Mouse (Mus musculus): ENCODE results near the gene Mgat4a. TPM values are rescaled to one million over a fixed set of nuclear protein-coding genes. Genes with fewer than 3 reads are reported as not detected.
"Not testable (repeated sequence)": the region's sequence is repeated elsewhere in the genome, so short reads cannot be mapped to it uniquely, and the experiment has no call there.

Mgat4a gene
- polyA plus RNA-seq, 1 experiment from 2014 or later, result 27.6 TPM

DNA sequence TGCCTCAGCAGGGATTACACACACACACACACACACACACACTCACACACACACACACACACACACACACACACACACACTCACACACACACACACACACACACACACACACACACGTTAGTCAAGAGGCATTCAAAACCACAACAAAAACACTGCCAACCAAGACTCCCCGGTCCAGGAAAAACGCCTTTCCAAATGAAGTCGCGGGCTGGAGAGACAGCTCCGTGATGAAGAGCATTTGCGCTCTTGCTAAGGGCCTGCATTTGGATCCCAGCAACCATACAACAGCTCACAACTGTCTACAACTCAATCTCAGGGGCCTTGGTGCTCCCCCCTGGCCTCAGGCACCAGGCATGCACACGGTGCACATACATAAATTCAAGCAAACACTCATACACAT, 10.8 kb downstream of the Mgat4a start:
- H3K9me3 ChIP-seq, result no peaks in the 10 kb centered on the region
- no peaks in the 10 kb centered on the region for H3K4me1 ChIP-seq
- H3K36me3 ChIP-seq, result no peaks in the 10 kb centered on the region
- no peak overlapping the region for H3K27ac ChIP-seq
- WGBS, result 57% methylated on average over 8 of the region's 8 CpGs
- H3K4me3 ChIP-seq (replicated peaks), result no peak overlapping the region
- H3K4me2 ChIP-seq, result no peak overlapping the region
- no peaks in the 10 kb centered on the region for H3K27me3 ChIP-seq (replicated peaks)
- no peak overlapping the region for H3K9ac ChIP-seq
- no peak for ATAC-seq (ENCODE audit: insufficient read depth, low FRiP score, low read depth)

DNA sequence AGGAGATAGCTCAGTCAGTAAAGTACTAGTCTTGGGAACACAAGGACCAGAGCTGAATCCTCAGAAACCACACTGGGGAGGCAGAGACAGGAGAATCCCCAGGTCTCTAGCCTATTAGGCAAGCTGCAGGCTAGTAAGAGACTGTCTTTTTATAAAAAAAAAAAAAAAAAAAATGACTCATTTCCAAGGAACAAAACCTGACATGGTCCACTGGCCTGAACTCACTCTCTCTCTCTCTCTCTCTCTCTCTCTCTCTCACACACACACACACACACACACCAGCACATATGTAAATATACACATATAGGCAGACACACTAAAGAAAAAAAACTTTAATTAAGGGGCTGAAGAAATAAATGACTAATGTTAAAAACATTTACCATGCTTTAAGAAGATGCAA, 14.6 kb downstream of the Mgat4a start:
- no peak overlapping the region for H3K4me3 ChIP-seq (replicated peaks)
- no peak overlapping the region for H3K4me2 ChIP-seq
- ATAC-seq (ENCODE audit: insufficient read depth, low FRiP score, low read depth), result no peak
- H3K36me3 ChIP-seq, result no peaks in the 10 kb centered on the region
- no peaks in the 10 kb centered on the region for H3K4me1 ChIP-seq
- no peak overlapping the region for H3K27ac ChIP-seq
- no peaks in the 10 kb centered on the region for H3K9me3 ChIP-seq
- no peaks in the 10 kb centered on the region for H3K27me3 ChIP-seq (replicated peaks)
- no peak overlapping the region for H3K9ac ChIP-seq

DNA sequence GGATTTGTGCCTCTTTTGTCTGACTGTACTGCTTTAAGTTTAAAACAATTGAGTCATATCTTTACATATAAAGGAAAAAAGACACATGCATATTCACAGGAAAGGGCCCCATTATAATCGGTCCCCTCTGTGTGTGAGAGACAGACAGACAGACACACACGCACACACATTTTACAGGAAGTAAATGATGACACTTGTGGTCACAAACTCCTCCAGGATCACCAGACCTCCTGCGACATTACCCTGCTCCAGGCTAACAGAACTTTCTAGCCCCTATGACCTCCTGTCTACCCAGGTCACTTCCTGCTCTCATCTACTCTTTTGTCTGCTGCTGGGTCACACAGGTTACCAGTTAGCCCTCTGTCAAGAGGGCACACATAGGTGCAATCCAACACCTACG, 16.1 kb downstream of the Mgat4a start:
- no peak overlapping the region for H3K4me3 ChIP-seq (replicated peaks)
- 68% methylated on average over 4 of the region's 4 CpGs for WGBS
- no peak for ATAC-seq (ENCODE audit: insufficient read depth, low FRiP score, low read depth)
- no peaks in the 10 kb centered on the region for H3K27me3 ChIP-seq (replicated peaks)
- H3K4me2 ChIP-seq, result no peak overlapping the region
- no peaks in the 10 kb centered on the region for H3K4me1 ChIP-seq
- no peaks in the 10 kb centered on the region for H3K36me3 ChIP-seq
- no peaks in the 10 kb centered on the region for H3K9me3 ChIP-seq
- no peak overlapping the region for H3K9ac ChIP-seq
- H3K27ac ChIP-seq, result no peak overlapping the region

DNA sequence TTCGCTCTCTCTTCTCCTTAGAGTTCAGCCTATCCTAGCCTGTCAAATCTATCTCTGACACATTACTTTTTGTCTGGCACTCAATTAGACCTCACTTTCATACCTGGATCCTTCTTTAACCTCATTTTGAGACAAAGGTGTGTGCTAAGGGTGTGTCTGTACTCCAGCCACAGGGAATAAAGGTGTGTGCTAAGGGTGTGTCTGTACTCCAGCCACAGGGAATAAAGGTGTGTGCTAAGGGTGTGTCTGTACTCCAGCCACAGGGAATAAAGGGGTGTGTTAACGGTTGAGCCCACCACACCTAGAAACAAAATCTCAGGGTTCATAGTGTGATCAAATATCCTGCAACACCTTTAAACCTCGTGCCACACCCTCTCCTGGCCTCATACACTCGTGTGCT, 16.7 kb downstream of the Mgat4a start:
- not testable (repeated sequence) for H3K9me3 ChIP-seq; H3K9ac ChIP-seq; H3K27me3 ChIP-seq (replicated peaks); H3K4me2 ChIP-seq; H3K27ac ChIP-seq; H3K4me3 ChIP-seq (replicated peaks); H3K4me1 ChIP-seq; H3K36me3 ChIP-seq
- peak; percentile 78 for ATAC-seq (ENCODE audit: insufficient read depth, low FRiP score, low read depth)
- 70% methylated on average over 4 of the region's 4 CpGs for WGBS

DNA sequence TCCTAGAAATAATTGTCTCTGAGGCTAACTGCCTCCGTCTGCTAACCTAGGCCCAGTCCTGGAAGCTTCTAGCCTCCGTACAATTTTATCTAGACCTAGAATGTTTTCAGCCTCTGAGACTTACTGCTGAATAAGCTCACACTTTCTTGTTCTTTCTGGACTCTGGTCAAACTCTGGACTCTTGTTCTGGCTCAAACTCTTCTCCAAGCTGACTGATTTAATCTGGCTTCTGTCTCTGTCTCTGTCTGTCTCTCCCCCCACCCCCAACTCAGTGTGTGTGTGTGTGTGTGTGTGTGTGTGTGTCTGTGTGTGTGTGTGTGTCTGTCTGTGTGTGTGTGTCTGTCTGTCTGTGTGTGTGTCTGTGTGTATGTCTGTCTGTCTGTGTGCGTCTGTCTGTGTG, 17.3 kb downstream of the Mgat4a start:
- H3K4me3 ChIP-seq (replicated peaks), result not testable (repeated sequence)

DNA sequence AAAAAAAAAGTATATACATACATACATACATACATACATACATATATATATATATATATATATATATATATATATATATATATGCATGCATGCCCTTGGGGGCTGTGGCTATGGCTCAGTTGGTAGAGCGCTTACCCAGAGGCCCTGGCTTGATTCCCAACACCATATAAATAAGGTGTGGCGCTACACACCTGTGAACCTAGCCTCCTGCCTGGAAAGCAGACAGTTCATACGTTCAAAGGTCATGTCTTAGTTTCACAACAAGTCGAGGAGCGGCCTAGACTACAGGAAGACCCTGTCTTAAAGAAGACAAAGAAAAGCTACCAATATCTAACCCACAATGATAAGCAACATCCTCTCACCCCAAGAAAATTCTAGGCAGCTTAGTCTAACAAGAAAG, 18.7 kb downstream of the Mgat4a start:
- peak; percentile 18; the same call in 1 of the 2 replicates for ATAC-seq (ENCODE audit: insufficient read depth, low FRiP score, low read depth)

More for the DNA sequence above, 17.3 kb downstream of the Mgat4a start:
- 85% methylated on average over 3 of the region's 3 CpGs for WGBS
- H3K9ac ChIP-seq; H3K9me3 ChIP-seq; ATAC-seq (ENCODE audit: insufficient read depth, low FRiP score, low read depth); H3K4me2 ChIP-seq; H3K4me1 ChIP-seq; H3K27me3 ChIP-seq (replicated peaks); H3K36me3 ChIP-seq: not testable (repeated sequence)
- 0 out of 2 replicates have a peak overlapping the region, but pooled peaks have one; percentile 16 for H3K27ac ChIP-seq

DNA sequence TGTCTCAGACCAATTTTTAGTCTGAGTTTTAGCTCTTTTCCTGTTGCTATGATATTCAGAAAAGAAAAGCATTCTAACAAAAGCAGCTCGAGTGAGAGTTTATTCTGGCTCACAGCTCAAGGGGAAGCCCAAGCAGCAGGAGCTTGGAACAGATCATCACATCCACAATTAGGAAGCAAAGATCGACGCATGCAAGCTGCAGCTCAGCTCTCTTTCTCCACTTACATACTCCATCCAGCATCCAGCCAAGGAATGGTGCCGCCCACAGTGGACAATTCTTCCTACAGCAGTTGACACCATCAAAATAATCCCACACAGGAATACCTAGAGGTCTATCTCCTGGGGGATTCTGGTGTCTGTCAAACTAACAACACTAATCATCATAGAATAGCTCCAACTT, 22.0 kb downstream of the Mgat4a start:
- H3K9ac ChIP-seq, result no peak overlapping the region
- peak overlapping the region; percentile 5; the same call in 1 of the 2 replicates for H3K27ac ChIP-seq
- no peaks in the 10 kb centered on the region for H3K36me3 ChIP-seq
- no peak overlapping the region for H3K4me3 ChIP-seq (replicated peaks)
- no peak overlapping the region for H3K4me2 ChIP-seq
- WGBS, result 81% methylated on average over 4 of the region's 4 CpGs
- H3K4me1 ChIP-seq, result no peaks in the 10 kb centered on the region
- H3K27me3 ChIP-seq (replicated peaks), result no peaks in the 10 kb centered on the region
- ATAC-seq (ENCODE audit: insufficient read depth, low FRiP score, low read depth), result no peak
- H3K9me3 ChIP-seq, result no peaks in the 10 kb centered on the region

More for the DNA sequence above, 18.7 kb downstream of the Mgat4a start:
- no peak overlapping the region for H3K27ac ChIP-seq
- H3K4me2 ChIP-seq, result no peak overlapping the region
- 75% methylated on average over 5 of the region's 5 CpGs for WGBS
- no peaks in the 10 kb centered on the region for H3K9me3 ChIP-seq
- H3K4me3 ChIP-seq (replicated peaks), result no peak overlapping the region
- no peak overlapping the region for H3K9ac ChIP-seq
- H3K4me1 ChIP-seq, result no peaks in the 10 kb centered on the region
- H3K27me3 ChIP-seq (replicated peaks), result no peaks in the 10 kb centered on the region
- no peaks in the 10 kb centered on the region for H3K36me3 ChIP-seq

DNA sequence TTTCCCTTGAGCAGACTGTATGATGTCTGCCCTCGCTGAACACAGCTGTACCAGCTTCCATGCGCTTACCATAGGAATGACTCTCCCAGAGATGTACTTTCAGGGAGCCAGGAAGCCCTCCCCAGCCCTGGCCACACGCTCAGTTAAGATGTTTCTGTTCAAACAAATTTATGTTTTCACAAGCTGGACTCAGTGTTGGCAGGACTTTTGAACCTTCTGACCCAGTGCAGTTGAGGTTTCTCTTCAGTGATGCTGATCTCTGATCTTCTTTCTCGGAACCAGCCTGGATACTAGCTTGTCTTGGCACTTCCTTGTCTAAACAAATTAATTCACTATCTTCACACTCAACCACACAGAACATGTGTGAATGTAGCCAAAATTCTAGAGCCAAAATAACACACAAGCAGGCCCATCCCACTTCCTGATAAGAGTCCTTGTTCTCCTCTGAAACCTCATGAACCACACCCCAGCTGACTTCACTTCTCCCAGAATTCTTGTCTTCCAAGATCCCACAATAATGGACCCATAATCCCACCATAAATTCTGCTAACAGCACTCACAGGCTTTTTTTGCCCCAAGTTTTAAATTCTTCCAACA, 22.6 kb downstream of the Mgat4a start:
- H3K9me3 ChIP-seq, result no peaks in the 10 kb centered on the region
- H3K4me3 ChIP-seq (replicated peaks), result no peak overlapping the region
- 58% methylated on average over 4 of the region's 4 CpGs for WGBS
- no peak for ATAC-seq (ENCODE audit: insufficient read depth, low FRiP score, low read depth)
- H3K36me3 ChIP-seq, result no peaks in the 10 kb centered on the region
- H3K4me1 ChIP-seq, result peaks cover 2% of the 10 kb centered on the region; the same call in 1 of the 2 replicates
- H3K4me2 ChIP-seq, result no peak overlapping the region
- no peaks in the 10 kb centered on the region for H3K27me3 ChIP-seq (replicated peaks)
- H3K27ac ChIP-seq, result 0 out of 2 replicates have a peak overlapping the region, but pooled peaks have one; percentile 5
- H3K9ac ChIP-seq, result no peak overlapping the region

DNA sequence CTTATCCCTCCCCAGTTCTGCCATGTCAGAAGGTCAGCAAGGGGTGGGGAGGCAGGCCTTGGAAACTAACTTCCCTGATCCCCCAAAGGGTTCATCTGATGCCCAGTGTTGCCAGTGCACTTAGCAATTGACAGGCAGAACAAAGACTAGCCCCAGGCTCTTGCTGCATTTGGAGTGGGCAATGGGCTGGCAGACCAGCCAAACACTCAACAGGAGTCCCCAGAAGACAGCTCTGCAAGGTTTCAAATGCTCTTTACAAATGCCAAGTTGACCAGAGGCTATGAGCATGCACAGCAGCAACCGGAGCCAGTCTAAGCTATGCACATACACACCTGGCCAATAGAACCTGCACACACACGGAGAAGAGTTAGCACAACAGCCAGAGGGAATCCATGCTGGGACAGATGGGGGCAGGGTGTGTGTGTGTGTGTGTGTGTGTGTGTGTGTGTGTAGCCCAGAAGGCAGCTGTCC, 27.8 kb downstream of the Mgat4a start:
- ATAC-seq (ENCODE audit: insufficient read depth, low FRiP score, low read depth), result no peak

DNA sequence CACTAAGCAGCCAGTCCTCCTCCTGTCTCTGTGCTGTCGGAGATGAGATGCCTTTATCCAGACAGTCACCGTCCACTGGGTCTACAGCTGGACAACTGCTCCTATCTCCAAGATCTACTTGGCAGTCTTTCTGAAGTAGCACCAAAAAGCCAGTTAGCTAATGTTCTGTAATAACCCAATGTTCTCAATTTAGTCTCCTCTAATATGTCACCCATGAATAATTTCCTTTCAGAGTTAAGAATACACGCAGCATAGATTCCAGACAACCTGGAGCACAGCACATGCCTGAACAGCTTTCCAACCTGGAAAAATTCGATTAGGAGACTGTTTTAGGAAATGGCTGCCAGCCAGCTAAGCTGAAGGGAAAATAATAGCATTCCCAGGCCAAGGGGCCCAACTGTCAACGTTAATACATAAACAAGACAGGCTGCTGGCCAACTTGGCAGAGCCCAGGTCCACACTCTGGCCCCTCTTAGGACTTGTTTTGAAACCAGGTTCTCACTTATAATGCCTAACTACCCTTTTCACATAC, 28.6 kb downstream of the Mgat4a start:
- H3K9me3 ChIP-seq, result no peaks in the 10 kb centered on the region
- 0 out of 2 replicates have a peak, but pooled peaks have one; percentile 23 for ATAC-seq (ENCODE audit: insufficient read depth, low FRiP score, low read depth)
- no peaks in the 10 kb centered on the region for H3K36me3 ChIP-seq
- H3K4me1 ChIP-seq, result peaks cover 19% of the 10 kb centered on the region
- WGBS, result 24% methylated on average over 5 of the region's 5 CpGs
- no peaks in the 10 kb centered on the region for H3K27me3 ChIP-seq (replicated peaks)
- H3K9ac ChIP-seq, result no peak overlapping the region
- H3K4me2 ChIP-seq, result no peak overlapping the region; the same call in 1 of the 2 replicates
- H3K4me3 ChIP-seq (replicated peaks), result no peak overlapping the region
- H3K27ac ChIP-seq, result peak overlapping the region; percentile 78

More for the DNA sequence above, 27.8 kb downstream of the Mgat4a start:
- Histone ChIP-seq H3K27me3 (replicated peaks) (no peaks in the 10 kb centered on the region), H3K4me2 (no peak overlapping the region), H3K9me3 (no peaks in the 10 kb centered on the region), H3K9ac (no peak overlapping the region), H3K27ac (peak overlapping the region; percentile 78), H3K4me3 (replicated peaks) (no peak overlapping the region), H3K4me1 (peaks cover 19% of the 10 kb centered on the region), H3K36me3 (no peaks in the 10 kb centered on the region)
- WGBS, result 67% methylated on average over 2 of the region's 2 CpGs

DNA sequence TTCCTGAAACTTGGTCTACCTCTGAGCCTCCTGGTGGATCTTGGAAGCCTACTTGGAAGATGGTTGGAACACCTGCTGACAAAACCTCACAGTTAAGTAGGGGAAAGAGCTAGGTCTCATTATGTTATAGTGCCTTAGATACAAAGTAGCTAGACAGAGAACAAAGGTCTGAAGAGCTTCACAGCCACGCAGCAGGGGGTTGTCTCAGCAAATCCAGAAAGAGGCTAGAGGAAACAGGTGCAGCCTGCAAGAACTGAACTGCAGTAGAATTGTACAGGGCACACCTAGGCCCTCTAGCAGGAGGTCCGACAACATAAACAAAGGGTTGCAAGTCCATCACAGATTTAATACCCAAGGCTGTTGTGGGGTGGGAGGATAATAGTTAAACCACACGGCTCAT, 30.6 kb downstream of the Mgat4a start:
- no peak overlapping the region for H3K27ac ChIP-seq
- 77% methylated on average over 3 of the region's 3 CpGs for WGBS
- no peaks in the 10 kb centered on the region for H3K9me3 ChIP-seq
- H3K9ac ChIP-seq, result no peak overlapping the region
- no peak overlapping the region for H3K4me2 ChIP-seq
- H3K36me3 ChIP-seq, result no peaks in the 10 kb centered on the region
- peaks cover 20% of the 10 kb centered on the region for H3K4me1 ChIP-seq
- H3K27me3 ChIP-seq (replicated peaks), result no peaks in the 10 kb centered on the region
- no peak for ATAC-seq (ENCODE audit: insufficient read depth, low FRiP score, low read depth)
- no peak overlapping the region for H3K4me3 ChIP-seq (replicated peaks)

DNA sequence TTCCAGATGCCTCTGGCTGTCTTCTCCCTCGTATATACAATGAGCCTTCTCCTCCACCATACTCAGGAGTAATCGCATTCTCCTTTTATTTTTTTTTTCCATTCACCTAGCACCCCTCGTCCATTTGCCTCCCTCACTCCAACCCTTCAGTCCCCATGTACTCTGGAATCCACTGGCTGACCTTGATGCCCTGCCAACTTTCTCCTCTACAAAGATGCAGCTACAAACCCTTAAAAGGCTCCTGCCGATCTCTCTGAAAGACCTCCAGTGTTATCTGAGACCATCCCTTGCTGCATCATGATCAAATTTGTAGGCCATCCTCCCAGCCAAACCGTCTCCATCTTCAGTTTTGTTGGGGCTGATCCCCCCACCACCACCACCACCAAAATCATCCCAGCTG, 31.4 kb downstream of the Mgat4a start:
- 80% methylated on average over 5 of the region's 5 CpGs for WGBS
- Histone ChIP-seq H3K27ac (no peak overlapping the region), H3K4me1 (peaks cover 28% of the 10 kb centered on the region), H3K9ac (no peak overlapping the region), H3K9me3 (no peaks in the 10 kb centered on the region), H3K4me3 (replicated peaks) (no peak overlapping the region), H3K4me2 (no peak overlapping the region), H3K36me3 (no peaks in the 10 kb centered on the region), H3K27me3 (replicated peaks) (no peaks in the 10 kb centered on the region)
- no peak for ATAC-seq (ENCODE audit: insufficient read depth, low FRiP score, low read depth)
